Mouse (Mus musculus) effector memory CD4-positive, alpha-beta T cell, adult 5 months (primary cell): ENCODE measurements around the gene Rmdn2. TPM values are rescaled to one million over a fixed set of nuclear protein-coding genes. Genes with fewer than 3 reads are reported as not detected.

Experiments
- polyA plus RNA-seq: library from polyadenylated mRNA; unstranded; fragments of 100-300 nt; shearing (Covaris generic); gene quantifications from one replicate; pipeline ENCODE4 v1.2.1, GENCODE M21; 2017

Gene Rmdn2
- 3.3 TPM for polyA plus RNA-seq

GRCm38 (mm10) chr17:79611545-79611944 is at the start of gene Rmdn2:
Gene Rmdn2 (plus strand): TSS chr17:79611863.

DNA sequence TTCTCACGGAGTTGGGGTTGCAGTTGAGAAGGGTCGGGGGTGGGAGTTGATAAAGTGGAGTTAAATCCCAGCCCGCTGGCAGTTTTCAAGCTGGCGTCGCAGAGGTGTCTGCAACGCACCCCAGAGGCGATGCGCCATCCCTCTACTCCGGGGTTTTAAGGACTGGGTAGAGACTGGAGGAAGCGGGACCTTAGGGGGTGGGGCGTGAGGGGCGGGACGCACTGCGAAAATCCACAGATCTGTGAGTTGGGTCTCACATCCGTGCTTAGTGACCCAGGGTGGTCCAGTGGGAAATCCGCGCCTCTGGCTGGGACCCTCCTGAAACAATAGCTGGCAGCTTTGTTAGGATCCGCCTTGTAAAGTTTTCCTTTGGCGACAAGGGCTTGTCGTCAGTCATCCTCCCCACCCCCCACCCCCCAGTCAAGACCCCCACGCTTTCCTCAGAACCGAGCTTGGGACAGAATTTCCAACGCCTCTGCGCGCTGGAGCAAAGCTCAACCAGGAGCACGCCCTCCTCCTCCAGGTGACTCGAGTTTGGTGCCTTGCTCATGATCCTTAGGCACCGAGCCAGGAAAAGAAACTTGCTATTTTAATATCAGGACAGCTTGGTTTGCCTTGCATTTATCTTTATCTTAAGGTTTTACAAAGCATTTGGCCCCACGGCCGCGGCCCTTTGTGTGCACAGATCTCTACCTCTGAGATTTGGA is 103.4 kb downstream of the Rmdn2 start, which contains the start of gene Cyp1b1:
TSS of gene Cyp1b1 (minus strand) at position 131 of the 707 bp plus-strand sequence.

Other genes with a start within 250 kb of the Rmdn2 start
- gene Cyp1b1, start 103.2 kb downstream of the Rmdn2 start, polyA plus RNA-seq = 0.19 TPM